Mouse (Mus musculus) heart, adult 18-20 months (tissue): ENCODE data around the gene Slc24a2. TPM values are rescaled to one million over a fixed set of nuclear protein-coding genes. Genes with fewer than 3 reads are reported as not detected.

Source experiments
- DNase-seq, 2 experiments: peaks; one replicate each; pipeline ENCODE4 v3.0.0; 2021 to 2022; ENCODE audit warnings: mixed read lengths in 1 of 2
- total RNA-seq, 2 experiments: library from RNA; stranded (reverse); gene quantifications; 2 replicates each; pipeline ENCODE4 v1.2.3; 2021

Gene Slc24a2
- total RNA-seq, 2 experiments from 2014 or later: 2.0 to 2.2 TPM

DNA sequence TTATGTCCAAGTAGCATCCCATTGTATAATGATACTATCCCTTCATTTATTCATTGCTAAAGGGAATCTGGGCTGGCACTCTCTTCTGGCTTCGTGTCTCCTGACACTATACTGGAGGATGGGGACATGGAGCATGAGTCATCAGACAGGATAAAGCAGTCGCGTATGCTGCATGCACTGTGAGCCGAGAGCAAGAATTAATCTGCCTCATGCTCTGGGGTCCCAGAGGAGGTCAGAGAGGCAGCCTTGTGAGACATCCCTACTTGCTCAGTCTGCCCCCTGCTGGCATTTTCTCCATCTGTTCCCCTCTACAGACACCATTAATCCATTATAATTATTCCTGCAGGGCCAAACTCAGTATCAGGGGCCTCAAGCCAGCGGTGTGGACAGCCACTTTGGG, 276.8 kb downstream of the Slc24a2 start:
- DNase-seq: no peak

DNA sequence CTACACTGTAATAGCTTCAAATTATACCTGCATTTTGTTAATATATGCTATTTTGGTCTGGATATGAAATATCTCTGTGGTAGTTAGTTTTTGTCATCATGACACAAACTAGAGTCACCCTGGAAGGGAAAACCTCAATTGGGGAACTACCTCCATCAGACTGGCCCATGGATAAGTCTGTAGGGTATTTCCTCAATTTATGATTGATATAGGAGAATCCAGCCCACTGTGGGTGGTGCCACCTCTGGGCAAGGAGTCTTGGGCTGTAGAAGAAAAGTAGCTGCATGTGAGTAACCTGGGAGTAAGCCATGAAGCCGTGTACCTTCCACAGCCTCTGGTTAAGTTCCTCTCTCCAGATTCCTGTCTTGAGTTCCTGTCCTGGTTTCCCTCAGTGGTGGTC, 281.5 kb downstream of the Slc24a2 start:
- no peak for DNase-seq

DNA sequence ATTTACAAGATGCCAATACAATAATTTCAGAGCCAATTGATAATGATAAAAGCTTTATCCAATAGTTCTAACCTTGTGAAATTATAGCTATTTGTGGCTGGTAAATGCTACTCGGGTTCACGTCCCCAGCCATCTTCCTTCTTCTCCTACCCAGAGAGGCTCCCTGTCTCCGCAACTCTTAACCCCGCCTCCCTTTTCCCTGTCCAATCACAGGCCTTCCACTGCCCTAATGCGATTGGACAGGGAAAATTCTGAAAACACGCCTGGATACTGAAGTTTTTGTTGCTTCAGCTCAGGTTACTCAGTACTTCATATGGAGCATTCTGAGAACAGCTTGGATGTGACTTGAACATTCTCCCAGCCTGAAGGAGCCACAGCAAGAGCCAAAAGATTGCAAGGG, 287.0 kb downstream of the Slc24a2 start:
- DNase-seq: no peak

DNA sequence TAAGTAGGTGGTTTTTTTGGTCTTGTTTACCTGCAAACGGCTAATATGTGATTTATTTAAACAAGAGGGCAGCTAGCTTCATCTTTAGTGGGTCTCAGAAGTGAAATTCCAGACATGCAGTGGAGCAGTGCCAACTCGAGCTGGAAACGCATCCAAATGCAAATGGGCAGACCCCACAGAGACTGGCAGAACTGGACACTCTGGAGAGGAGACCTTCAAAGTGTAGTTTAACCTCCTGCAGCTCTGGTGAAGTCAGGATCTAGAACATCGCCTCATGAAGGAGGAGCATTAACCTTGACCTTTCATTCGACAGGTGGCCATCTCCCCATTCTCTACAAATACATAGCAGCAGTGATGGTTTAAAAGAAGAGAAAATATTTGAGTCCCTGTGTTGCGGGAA, 287.6 kb downstream of the Slc24a2 start:
- DNase-seq: no peak

DNA sequence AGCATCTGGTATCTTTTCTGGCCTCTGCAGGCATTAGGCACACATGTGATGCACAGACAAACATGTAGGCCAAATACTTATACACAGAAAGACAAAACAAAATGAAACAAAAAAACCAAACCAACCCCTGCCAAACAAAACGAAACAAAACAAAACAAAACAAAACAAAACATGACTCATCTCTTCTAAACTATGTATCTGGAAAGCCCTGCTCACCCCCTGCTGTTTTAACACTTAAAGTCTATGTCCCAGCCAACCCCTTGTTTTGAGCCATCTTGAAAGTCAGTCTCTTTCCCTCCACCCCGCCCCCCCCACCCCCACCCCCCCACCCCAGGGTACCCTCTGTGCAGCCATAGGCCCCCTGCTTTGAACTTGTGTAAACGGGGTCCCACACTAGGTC, 293.6 kb downstream of the Slc24a2 start:
- no peak for DNase-seq

DNA sequence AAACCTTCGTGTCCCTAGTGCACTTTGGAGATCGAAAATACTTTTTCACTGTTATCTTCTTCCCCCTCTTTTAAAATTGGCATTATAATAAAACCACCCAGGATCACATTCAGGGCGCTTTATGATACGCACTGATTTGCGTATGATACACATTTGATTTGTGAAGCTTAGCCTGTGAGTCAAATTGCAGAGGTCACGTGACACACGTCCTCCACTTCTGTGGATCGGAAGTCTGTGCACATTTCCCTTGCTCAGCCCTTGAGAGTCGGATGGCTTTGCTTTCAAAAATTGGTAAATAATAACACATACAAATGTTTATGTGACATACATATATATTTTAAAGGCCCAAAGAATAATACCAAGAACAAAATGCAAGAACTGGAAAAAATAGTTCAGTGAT, 294.1 kb downstream of the Slc24a2 start:
- DNase-seq: no peak
